Mouse (Mus musculus) ovary, adult 10 weeks (tissue): ENCODE measurements around the gene Atp4a. TPM values are rescaled to one million over a fixed set of nuclear protein-coding genes. Genes with fewer than 3 reads are reported as not detected.

ENCODE experiments used
- polyA plus RNA-seq: library from polyadenylated mRNA; stranded (reverse); fragments of 350-450 nt; fragmentation: Illumina TruSeq; extraction: RNeasy Lipid Tissue Mini Kit (QIAGEN cat#74804); gene quantifications from one replicate; pipeline ENCODE4 v1.2.3, GENCODE M21; 2014

Gene Atp4a
- not detected for polyA plus RNA-seq

DNA sequence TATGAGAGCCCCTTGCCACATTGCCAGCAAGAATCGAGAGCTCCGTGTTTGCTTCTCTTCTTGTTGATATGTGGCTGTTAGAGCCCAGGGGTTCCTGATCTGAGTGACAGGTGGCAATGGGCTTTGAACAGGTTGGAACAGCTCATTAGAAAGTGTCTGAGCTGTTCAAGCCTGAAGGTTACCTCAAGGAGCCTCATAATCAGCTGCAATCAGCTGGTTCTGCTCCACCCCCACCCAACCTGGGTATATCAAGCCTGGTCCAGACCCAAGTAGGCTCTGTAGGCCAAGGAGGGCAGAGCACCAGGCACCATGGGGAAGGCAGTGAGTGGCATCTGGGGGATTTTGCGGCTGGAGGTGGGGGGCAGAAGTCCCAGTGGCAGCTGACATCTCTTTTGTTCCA, at the start of gene Atp4a:
TSS of gene Atp4a (plus strand) at position 268 of the 400 bp plus-strand sequence.

DNA sequence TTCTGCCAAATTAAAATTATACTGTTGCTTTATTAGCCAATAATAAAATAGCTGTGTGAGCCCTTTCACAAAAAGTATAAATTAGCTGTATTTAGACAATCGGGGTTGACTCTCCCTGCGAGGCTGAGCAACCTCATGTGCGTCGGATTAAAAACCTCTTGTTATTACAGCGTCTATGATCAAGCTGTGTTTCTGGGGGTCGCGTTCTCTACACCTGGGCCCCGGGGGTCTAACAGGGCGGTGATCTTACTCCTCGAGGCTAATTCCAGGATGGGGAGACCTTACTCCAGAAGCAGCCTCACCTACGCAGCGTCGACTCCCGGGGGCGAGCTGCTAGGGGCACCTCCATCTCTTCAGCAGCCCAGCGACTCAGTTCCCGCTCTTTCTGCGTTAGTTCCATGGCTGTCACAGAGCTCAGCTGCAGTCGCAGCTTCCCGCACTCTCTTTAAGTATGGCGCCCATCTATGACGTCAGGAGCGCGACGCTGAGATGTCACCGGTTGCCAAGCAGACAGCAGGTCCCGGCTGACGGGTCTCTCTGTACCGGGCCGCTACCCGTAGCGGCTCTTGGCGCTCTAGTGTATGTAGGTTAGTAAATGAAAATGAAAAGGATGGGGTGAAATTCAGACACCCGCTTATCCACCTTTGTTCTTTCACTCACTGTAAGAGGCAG, 47.3 kb upstream of the Atp4a start, which contains the start of gene Haus5:
TSS of gene Haus5 (minus strand) at position 466 of the 672 bp plus-strand sequence.

DNA sequence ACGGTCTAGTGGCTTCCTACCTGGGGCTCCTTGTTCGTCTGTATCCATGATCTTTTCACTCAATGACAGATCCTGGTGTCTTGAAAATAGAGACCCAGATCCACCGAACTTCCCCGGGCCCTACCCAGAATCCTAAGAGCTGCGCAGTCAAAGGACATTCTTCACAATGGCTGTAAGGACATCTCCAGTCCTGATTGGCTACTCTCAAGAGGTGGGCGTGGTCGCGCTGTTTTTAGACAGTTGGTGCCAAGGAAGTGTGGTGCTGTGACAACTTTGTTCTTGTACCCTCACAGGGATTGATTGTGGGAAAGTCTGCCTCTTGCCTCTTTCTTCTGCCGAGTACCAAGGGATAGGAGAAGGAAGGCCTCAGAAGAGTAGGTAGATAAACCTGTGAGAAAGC, 40.5 kb upstream of the Atp4a start, which contains the start of gene Pmis2:
TSS of gene Pmis2 (minus strand) at position 126 of the 400 bp plus-strand sequence.

DNA sequence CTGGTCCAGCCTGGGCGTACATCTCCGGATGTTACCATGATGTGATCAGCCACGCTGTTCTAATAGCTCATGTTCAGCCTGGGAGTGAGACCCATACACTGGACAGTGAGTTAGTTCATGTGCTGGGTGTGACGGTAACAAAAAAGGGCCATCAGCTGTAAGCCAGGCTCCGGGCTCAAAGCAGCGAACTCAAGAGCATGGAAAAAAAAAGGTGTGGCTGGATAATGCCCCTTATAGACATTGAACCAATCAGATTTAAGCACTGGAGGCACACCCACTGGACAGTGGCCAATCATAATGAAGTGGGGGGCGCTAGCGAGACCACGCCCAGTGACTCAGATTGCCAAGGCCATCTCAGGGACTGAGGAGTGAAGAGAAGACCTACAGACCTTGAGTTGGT, 13.4 kb upstream of the Atp4a start, which contains the start of gene 2200002J24Rik:
TSS of gene 2200002J24Rik (plus strand) at position 338 of the 400 bp plus-strand sequence.

DNA sequence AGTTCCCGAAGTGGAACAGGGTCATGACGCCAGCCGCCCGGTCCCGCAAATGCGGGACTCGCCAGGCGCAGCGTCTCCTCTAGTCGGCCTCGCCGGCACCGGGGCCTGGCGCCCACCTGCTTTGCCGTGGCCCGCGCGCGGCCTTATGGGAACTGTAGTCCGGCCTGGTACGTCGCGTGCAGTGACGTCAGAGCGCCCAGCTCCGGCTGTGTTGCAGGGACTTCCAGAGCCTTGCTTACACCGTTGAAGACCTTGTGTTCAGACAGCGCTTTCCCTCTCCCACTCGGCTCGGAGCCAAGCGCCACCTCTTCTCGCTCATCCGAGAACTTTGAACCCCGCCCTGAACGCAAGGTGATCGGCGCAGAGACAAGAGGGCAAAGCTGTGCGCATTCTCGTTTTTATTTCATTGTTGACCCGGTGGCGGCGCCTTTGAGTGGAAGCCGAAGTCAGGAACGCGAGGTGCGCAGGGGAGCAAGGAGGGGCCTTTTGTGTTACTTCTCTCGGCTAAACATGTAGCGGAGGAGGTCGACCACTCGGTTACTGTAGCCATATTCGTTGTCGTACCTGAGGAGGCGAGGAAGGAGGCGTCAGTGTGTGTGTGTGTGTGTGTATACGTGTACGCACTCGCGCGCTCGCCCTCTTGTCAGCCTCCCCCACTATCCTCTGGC, 17.5 kb downstream of the Atp4a start, which contains the start of gene Tmem147:
TSS of gene Tmem147 (minus strand) at position 145 of the 668 bp plus-strand sequence.

DNA sequence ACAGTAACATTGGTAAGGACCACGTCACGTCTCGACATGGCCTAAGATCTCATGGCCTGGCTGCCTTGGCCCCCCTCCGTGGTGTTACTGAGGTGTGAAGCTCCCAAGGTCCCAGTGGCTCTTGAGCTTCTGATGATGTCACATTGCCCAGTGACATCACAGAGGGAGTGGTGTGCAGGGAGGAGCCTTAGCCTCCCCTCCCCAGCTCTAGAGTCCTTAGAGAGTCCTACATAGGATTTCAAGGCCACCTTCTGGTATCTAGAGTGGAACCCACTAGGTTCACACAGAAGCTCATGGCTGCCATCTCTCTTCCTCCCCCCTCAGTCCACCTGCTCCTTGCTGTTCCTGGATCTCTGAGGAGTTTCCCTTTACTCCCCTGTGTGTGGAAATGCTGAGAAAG, 31.6 kb downstream of the Atp4a start, which contains the start of gene Gapdhs:
TSS of gene Gapdhs (minus strand) at position 65 of the 400 bp plus-strand sequence.

DNA sequence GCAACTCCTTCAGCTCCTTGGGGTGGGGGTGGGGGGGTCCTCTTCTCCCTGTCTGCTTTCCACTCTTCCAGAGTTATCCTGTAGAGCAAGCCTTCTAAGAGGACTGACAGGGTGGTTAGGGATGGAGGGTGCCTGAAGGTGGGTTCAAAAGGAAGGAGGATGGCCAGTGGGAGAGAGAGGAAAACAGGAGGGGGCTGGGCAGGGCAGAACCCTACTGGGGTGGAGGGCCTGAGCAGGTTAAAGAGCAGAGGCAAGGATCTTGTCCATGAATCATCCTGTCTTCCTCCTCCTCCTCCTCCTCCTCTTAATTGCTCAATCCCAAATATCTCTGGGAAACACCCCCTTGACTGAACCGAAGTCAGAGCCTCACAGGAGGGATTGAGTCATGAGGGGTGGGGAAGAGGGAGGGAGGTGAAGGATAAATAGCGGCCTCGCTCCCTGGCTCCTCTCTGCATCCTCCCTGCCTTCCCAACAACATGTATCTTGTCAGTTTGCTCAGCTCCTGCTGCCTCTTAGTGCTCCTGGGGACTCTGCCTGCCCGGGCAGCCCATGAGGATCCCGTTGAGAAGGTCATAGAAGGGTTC, 39.2 kb downstream of the Atp4a start, which contains the start of gene Sbsn:
TSS of gene Sbsn (plus strand) at position 386 of the 584 bp plus-strand sequence.

DNA sequence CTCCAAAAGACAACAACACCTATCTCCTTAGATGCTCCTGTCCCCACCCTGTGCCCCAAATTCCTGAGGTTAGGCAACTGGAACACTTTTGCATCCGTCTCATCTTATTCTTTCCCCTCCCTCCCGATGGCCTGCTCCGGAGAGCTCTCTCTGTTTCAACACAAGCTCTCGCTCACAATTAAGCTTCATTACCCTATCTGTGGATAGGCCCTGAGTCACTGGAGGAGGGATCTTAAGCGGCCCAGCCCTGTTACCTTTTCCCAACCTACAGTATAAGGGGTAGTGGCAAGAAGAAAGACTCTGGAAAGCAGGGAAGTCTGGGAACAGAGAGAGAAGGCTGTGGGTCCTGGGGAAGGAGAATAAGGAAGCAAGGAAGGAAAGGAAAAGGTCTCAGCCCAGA, 51.4 kb downstream of the Atp4a start, which contains the start of gene Dmkn:
TSS of gene Dmkn (plus strand) at position 301 of the 400 bp plus-strand sequence.

Other genes with a start within 250 kb of the Atp4a start
- gene Prodh2, start 218.6 kb upstream of the Atp4a start, polyA plus RNA-seq: not detected
- 0.23 TPM for gene Arhgap33, start 177.1 kb upstream of the Atp4a start, polyA plus RNA-seq
- 22.5 TPM for gene Hspb6, start 160.0 kb upstream of the Atp4a start, polyA plus RNA-seq
- gene Proser3, start 159.9 kb upstream of the Atp4a start, polyA plus RNA-seq: 2.0 TPM
- 5.0 TPM for gene Lin37, start 152.4 kb upstream of the Atp4a start, polyA plus RNA-seq
- gene U2af1l4, start 148.9 kb upstream of the Atp4a start, polyA plus RNA-seq: 8.5 TPM
- 1.1 TPM for gene Gm49396, start 148.9 kb upstream of the Atp4a start, polyA plus RNA-seq
- gene Psenen, start 148.6 kb upstream of the Atp4a start, polyA plus RNA-seq: 24.5 TPM
- not detected for gene Igflr1, start 146.8 kb upstream of the Atp4a start, polyA plus RNA-seq
- gene Kmt2b, start 123.5 kb upstream of the Atp4a start, polyA plus RNA-seq: 4.7 TPM
- not detected for gene Zbtb32, start 113.3 kb upstream of the Atp4a start, polyA plus RNA-seq
- gene Upk1a, start 99.4 kb upstream of the Atp4a start, polyA plus RNA-seq: 0.34 TPM
- 586 TPM for gene Cox6b1, start 86.1 kb upstream of the Atp4a start, polyA plus RNA-seq
- gene Etv2, start 76.4 kb upstream of the Atp4a start, polyA plus RNA-seq: not detected
- not detected for gene Rbm42, start 61.9 kb upstream of the Atp4a start, polyA plus RNA-seq
- 1.1 TPM for gene Haus5, start 47.2 kb upstream of the Atp4a start, polyA plus RNA-seq
- not detected for gene Pmis2, start 40.6 kb upstream of the Atp4a start, polyA plus RNA-seq
- gene 2200002J24Rik, start 13.3 kb upstream of the Atp4a start, polyA plus RNA-seq: not detected
- gene Tmem147, start 17.3 kb downstream of the Atp4a start, polyA plus RNA-seq: 12.8 TPM
- gene Gapdhs, start 31.5 kb downstream of the Atp4a start, polyA plus RNA-seq: not detected
- 1.2 TPM for gene Sbsn, start 39.3 kb downstream of the Atp4a start, polyA plus RNA-seq
- 16.0 TPM for gene Dmkn, start 51.5 kb downstream of the Atp4a start, polyA plus RNA-seq
- not detected for gene Krtdap, start 75.7 kb downstream of the Atp4a start, polyA plus RNA-seq
- gene Ffar2, start 111.6 kb downstream of the Atp4a start, polyA plus RNA-seq: 0.23 TPM
- gene Ffar3, start 144.0 kb downstream of the Atp4a start, polyA plus RNA-seq: not detected
- not detected for gene Ffar1, start 149.4 kb downstream of the Atp4a start, polyA plus RNA-seq
- 4.0 TPM for gene Cd22, start 168.1 kb downstream of the Atp4a start, polyA plus RNA-seq
- not detected for gene Mag, start 202.7 kb downstream of the Atp4a start, polyA plus RNA-seq
- gene Hamp2, start 212.5 kb downstream of the Atp4a start, polyA plus RNA-seq: not detected
- gene Hamp, start 231.8 kb downstream of the Atp4a start, polyA plus RNA-seq: not detected
- 67.2 TPM for gene Usf2, start 244.6 kb downstream of the Atp4a start, polyA plus RNA-seq